8 mouse cellular contexts compared by ENCODE assay signal in genomic region chr2:71628821-71629220, GRCm38 (mm10).
A peak's percentile ranks its signal among the peaks of the same experiment; 100 is the strongest.
DNase-seq lines count a peak whose midpoint lies in the region; ATAC-seq and TF ChIP-seq lines count a peak whose summit lies in the region.

No protein-coding gene starts in this region.

- DNase-seq in left cerebral cortex, adult 2 months (ENCODE audit: extremely low spot score in 1 of 2, low spot score in 2 of 2), result no peak
- DNase-seq in left cerebral cortex, postnatal 36 days (ENCODE audit: low spot score in 2 of 2), result no peak
- DNase-seq in hindbrain, embryonic 14.5 days (ENCODE audit: low spot score), result no peak
- DNase-seq in midbrain, postnatal 0 days (ENCODE audit: low spot score), result peak; percentile 20
- DNase-seq in cerebellum, postnatal 25 days, result no peak
- no peak for DNase-seq in gastrocnemius, adult 8-10 months (ENCODE audit: low spot score in 2 of 2)

- peak overlapping the region; percentile 51; the same call in 1 of the 2 replicates for H3K9ac ChIP-seq in embryonic facial prominence, embryonic 13.5 days
- no peak overlapping the region for H3K9ac ChIP-seq in hindbrain, embryonic 14.5 days
- H3K9ac ChIP-seq in midbrain, postnatal 0 days (replicated peaks; ENCODE audit: low read length, poor library complexity, severe bottlenecking), result 0 out of 2 replicates have a peak overlapping the region, but pooled peaks have one; percentile 52

- peak overlapping the region; percentile 91 for H3K4me2 ChIP-seq in embryonic facial prominence, embryonic 13.5 days
- H3K4me2 ChIP-seq in hindbrain, embryonic 14.5 days (replicated peaks), result peak overlapping the region; percentile 79
- peak overlapping the region; percentile 69 for H3K4me2 ChIP-seq in midbrain, postnatal 0 days (ENCODE audit: low read depth, low read length, poor library complexity, severe bottlenecking)

- H3K36me3 ChIP-seq in embryonic facial prominence, embryonic 13.5 days, result no peaks in the 10 kb centered on the region
- no peaks in the 10 kb centered on the region for H3K36me3 ChIP-seq in hindbrain, embryonic 14.5 days (replicated peaks; ENCODE audit: control insufficient read depth, insufficient read depth)
- no peaks in the 10 kb centered on the region for H3K36me3 ChIP-seq in midbrain, postnatal 0 days (ENCODE audit: insufficient read depth, low read length)

- peaks cover 21% of the 10 kb centered on the region for H3K27me3 ChIP-seq in embryonic facial prominence, embryonic 13.5 days
- H3K27me3 ChIP-seq in hindbrain, embryonic 14.5 days (ENCODE audit: control insufficient read depth, insufficient read depth, low read length), result no peaks in the 10 kb centered on the region
- H3K27me3 ChIP-seq in midbrain, postnatal 0 days (ENCODE audit: insufficient read depth, low read length), result no peaks in the 10 kb centered on the region

- H3K4me3 ChIP-seq in left cerebral cortex, adult 2 months, result peak overlapping the region; percentile 53
- H3K4me3 ChIP-seq in embryonic facial prominence, embryonic 13.5 days, result peak overlapping the region; percentile 47
- H3K4me3 ChIP-seq in hindbrain, embryonic 14.5 days (replicated peaks; ENCODE audit: low read length), result peak overlapping the region; percentile 37; the same call in 1 of the 2 replicates
- H3K4me3 ChIP-seq in midbrain, postnatal 0 days (ENCODE audit: low read depth, low read length), result peak overlapping the region; percentile 40; the same call in 1 of the 2 replicates

- peak overlapping the region; percentile 89 for H3K27ac ChIP-seq in left cerebral cortex, adult 2 months
- no peak overlapping the region; the same call in 1 of the 2 replicates for H3K27ac ChIP-seq in embryonic facial prominence, embryonic 13.5 days
- peak overlapping the region; percentile 73 for H3K27ac ChIP-seq in hindbrain, embryonic 14.5 days
- peak overlapping the region; percentile 77 for H3K27ac ChIP-seq in midbrain, postnatal 0 days (ENCODE audit: low read depth, low read length)

- ATAC-seq in embryonic facial prominence, embryonic 13.5 days (ENCODE audit: insufficient number of reproducible peaks, insufficient read depth, low FRiP score, low TSS enrichment, low read depth), result no peak
- ATAC-seq in hindbrain, embryonic 14.5 days (ENCODE audit: low FRiP score), result no peak
- no peak; the same call in 1 of the 2 replicates for ATAC-seq in midbrain, postnatal 0 days (ENCODE audit: low FRiP score)
- ATAC-seq in megakaryocyte, adult 5-6 weeks (ENCODE audit: poor library complexity, severe bottlenecking), result no peak

- TF ChIP-seq CTCF in left cerebral cortex, adult 2 months (IDR thresholded peaks at IDR 0.05), result no peak; the same call in 1 of the 2 replicates
- no peak for TF ChIP-seq CTCF in midbrain, postnatal 0 days (IDR thresholded peaks at IDR 0.05)

- no peaks in the 10 kb centered on the region for H3K9me3 ChIP-seq in embryonic facial prominence, embryonic 13.5 days
- H3K9me3 ChIP-seq in hindbrain, embryonic 14.5 days (ENCODE audit: control insufficient read depth, low read length), result no peaks in the 10 kb centered on the region
- H3K9me3 ChIP-seq in midbrain, postnatal 0 days (ENCODE audit: low read length), result no peaks in the 10 kb centered on the region

- intact Hi-C loops in left cerebral cortex, adult 2 months (cut with DNase I), result no loop called here
- intact Hi-C loops in left cerebral cortex, postnatal 36 days (cut with DNase I), result no loop called here

- H3K4me1 ChIP-seq in embryonic facial prominence, embryonic 13.5 days, result peaks cover 23% of the 10 kb centered on the region
- peaks cover 50% of the 10 kb centered on the region for H3K4me1 ChIP-seq in hindbrain, embryonic 14.5 days (replicated peaks; ENCODE audit: control insufficient read depth, insufficient read depth, low read length)
- 0 out of 2 replicates have a peak, but pooled peaks cover 12% of the 10 kb centered on the region for H3K4me1 ChIP-seq in midbrain, postnatal 0 days (ENCODE audit: insufficient read depth, low read length)

- 11% methylated on average over 7 of the region's 7 CpGs for WGBS in embryonic facial prominence, embryonic 13.5 days
- WGBS in hindbrain, embryonic 14.5 days, result 8% methylated on average over 7 of the region's 7 CpGs
- WGBS in midbrain, postnatal 0 days, result 16% methylated on average over 7 of the region's 7 CpGs
